Mouse (Mus musculus): Measurements from ENCODE around the gene Pparg. TPM values are rescaled to one million over a fixed set of nuclear protein-coding genes. Genes with fewer than 3 reads are reported as not detected.

The Pparg gene
- polyA plus RNA-seq, 1 experiment = 11.9 TPM

- 53% methylated on average over 16 of the region's 16 CpGs for WGBS
- H3K4me3 ChIP-seq (replicated peaks; ENCODE audit: control insufficient read depth, low read depth, low read length) = no peak overlapping the region
- H3K4me1 ChIP-seq (ENCODE audit: control insufficient read depth, insufficient read depth, low read length) = no peaks in the 10 kb centered on the region
- no peak overlapping the region for H3K27ac ChIP-seq (ENCODE audit: control insufficient read depth, insufficient read depth, low read depth, low read length, poor library complexity)
- no peak for TF ChIP-seq POLR2A (IDR thresholded peaks at IDR 0.05; ENCODE audit: borderline replicate concordance, control insufficient read depth, low read depth, low read length)
- no peak for TF ChIP-seq CTCF (IDR thresholded peaks at IDR 0.05; ENCODE audit: control insufficient read depth, insufficient read depth, low read length)
Measured at GRCm38 (mm10) chr6:115462743-115463337, 102.1 kb downstream of the Pparg start.

DNA sequence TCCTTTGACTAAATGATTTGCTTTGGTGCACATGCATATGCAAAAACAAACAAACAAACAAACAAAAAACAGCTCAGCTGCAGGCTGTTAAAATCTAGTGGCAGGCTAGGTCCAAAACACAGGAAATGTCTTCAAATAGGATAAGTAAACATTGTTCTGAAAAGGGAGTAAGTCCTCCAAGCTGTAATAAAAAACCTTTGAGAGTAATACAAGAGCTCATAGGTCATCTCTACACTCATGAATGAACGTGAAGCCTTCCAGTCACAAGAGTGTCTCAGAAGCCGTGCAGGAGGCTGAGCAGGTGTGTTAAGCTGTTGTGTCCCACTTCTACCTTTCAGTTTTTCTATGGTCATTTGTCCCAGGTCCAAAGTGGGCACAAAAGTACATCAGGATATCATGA, 102.6 kb downstream of the Pparg start:
- TF ChIP-seq CTCF (IDR thresholded peaks at IDR 0.05; ENCODE audit: control insufficient read depth, insufficient read depth, low read length) (no peak), POLR2A (IDR thresholded peaks at IDR 0.05; ENCODE audit: borderline replicate concordance, control insufficient read depth, low read depth, low read length) (no peak)
- WGBS = 79% methylated on average over 2 of the region's 2 CpGs
- Histone ChIP-seq H3K27ac (ENCODE audit: control insufficient read depth, insufficient read depth, low read depth, low read length, poor library complexity) (no peak overlapping the region), H3K4me3 (replicated peaks; ENCODE audit: control insufficient read depth, low read depth, low read length) (no peak overlapping the region), H3K4me1 (ENCODE audit: control insufficient read depth, insufficient read depth, low read length) (no peaks in the 10 kb centered on the region)

GRCm38 (mm10) chr6:115464661-115465060, 103.9 kb downstream of the Pparg start:
- TF ChIP-seq POLR2A (IDR thresholded peaks at IDR 0.05; ENCODE audit: borderline replicate concordance, control insufficient read depth, low read depth, low read length) (no peak), CTCF (IDR thresholded peaks at IDR 0.05; ENCODE audit: control insufficient read depth, insufficient read depth, low read length) (no peak)
- Histone ChIP-seq H3K27ac (ENCODE audit: control insufficient read depth, insufficient read depth, low read depth, low read length, poor library complexity) (no peak overlapping the region), H3K4me1 (ENCODE audit: control insufficient read depth, insufficient read depth, low read length) (no peaks in the 10 kb centered on the region), H3K4me3 (replicated peaks; ENCODE audit: control insufficient read depth, low read depth, low read length) (no peak overlapping the region)
- 21% methylated on average over 3 of the region's 3 CpGs for whole genome bisulfite sequencing

- Histone ChIP-seq H3K27ac (ENCODE audit: control insufficient read depth, insufficient read depth, low read depth, low read length, poor library complexity) (no peak overlapping the region), H3K4me1 (ENCODE audit: control insufficient read depth, insufficient read depth, low read length) (no peaks in the 10 kb centered on the region)
- WGBS = 88% methylated on average over 2 of the region's 2 CpGs
Measured at GRCm38 (mm10) chr6:115465463-115465862, 104.7 kb downstream of the Pparg start.

GRCm38 (mm10) chr6:115465876-115466275, 105.1 kb downstream of the Pparg start:
- 73% methylated on average over 4 of the region's 4 CpGs for WGBS
- Histone ChIP-seq H3K27ac (ENCODE audit: control insufficient read depth, insufficient read depth, low read depth, low read length, poor library complexity) (no peak overlapping the region), H3K4me3 (replicated peaks; ENCODE audit: control insufficient read depth, low read depth, low read length) (no peak overlapping the region), H3K4me1 (ENCODE audit: control insufficient read depth, insufficient read depth, low read length) (no peaks in the 10 kb centered on the region)
- TF ChIP-seq POLR2A (IDR thresholded peaks at IDR 0.05; ENCODE audit: borderline replicate concordance, control insufficient read depth, low read depth, low read length) (no peak), CTCF (IDR thresholded peaks at IDR 0.05; ENCODE audit: control insufficient read depth, insufficient read depth, low read length) (no peak)

More at GRCm38 (mm10) chr6:115465463-115465862, 104.7 kb downstream of the Pparg start:
- no peak overlapping the region for H3K4me3 ChIP-seq (replicated peaks; ENCODE audit: control insufficient read depth, low read depth, low read length)
- TF ChIP-seq POLR2A (IDR thresholded peaks at IDR 0.05; ENCODE audit: borderline replicate concordance, control insufficient read depth, low read depth, low read length) (no peak), CTCF (IDR thresholded peaks at IDR 0.05; ENCODE audit: control insufficient read depth, insufficient read depth, low read length) (no peak)

DNA sequence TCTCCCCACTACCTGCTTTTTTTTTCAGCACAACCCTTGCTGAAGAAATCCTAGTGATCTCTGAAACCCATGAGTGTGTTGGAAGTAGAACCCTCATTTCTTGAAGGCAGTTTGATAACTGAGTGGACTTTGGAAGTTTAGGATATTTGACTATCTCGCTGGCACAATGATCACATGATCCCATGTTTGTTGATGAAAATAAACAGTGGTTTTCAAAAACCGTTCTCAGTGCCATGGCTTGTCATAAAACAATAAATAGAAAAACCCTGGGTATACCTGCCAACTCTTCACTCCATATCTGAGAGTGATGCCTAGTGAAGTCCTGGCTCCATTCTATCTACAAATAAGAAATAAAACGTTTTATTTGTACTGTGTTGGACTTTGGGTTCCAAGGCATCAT, 105.8 kb downstream of the Pparg start:
- H3K27ac ChIP-seq (ENCODE audit: control insufficient read depth, insufficient read depth, low read depth, low read length, poor library complexity) = no peak overlapping the region
- H3K4me1 ChIP-seq (ENCODE audit: control insufficient read depth, insufficient read depth, low read length) = no peaks in the 10 kb centered on the region
- no peak overlapping the region for H3K4me3 ChIP-seq (replicated peaks; ENCODE audit: control insufficient read depth, low read depth, low read length)
- WGBS = 66% methylated on average over 3 of the region's 3 CpGs
- TF ChIP-seq POLR2A (IDR thresholded peaks at IDR 0.05; ENCODE audit: borderline replicate concordance, control insufficient read depth, low read depth, low read length) (no peak), CTCF (IDR thresholded peaks at IDR 0.05; ENCODE audit: control insufficient read depth, insufficient read depth, low read length) (no peak)

GRCm38 (mm10) chr6:115469666-115470581, 109.2 kb downstream of the Pparg start:
- H3K4me3 ChIP-seq (replicated peaks; ENCODE audit: control insufficient read depth, low read depth, low read length) = no peak overlapping the region
- no peak overlapping the region for H3K27ac ChIP-seq (ENCODE audit: control insufficient read depth, insufficient read depth, low read depth, low read length, poor library complexity)
- 50% methylated on average over 3 of the region's 3 CpGs for WGBS
- TF ChIP-seq CTCF (IDR thresholded peaks at IDR 0.05; ENCODE audit: control insufficient read depth, insufficient read depth, low read length) = no peak
- H3K4me1 ChIP-seq (ENCODE audit: control insufficient read depth, insufficient read depth, low read length) = no peaks in the 10 kb centered on the region

DNA sequence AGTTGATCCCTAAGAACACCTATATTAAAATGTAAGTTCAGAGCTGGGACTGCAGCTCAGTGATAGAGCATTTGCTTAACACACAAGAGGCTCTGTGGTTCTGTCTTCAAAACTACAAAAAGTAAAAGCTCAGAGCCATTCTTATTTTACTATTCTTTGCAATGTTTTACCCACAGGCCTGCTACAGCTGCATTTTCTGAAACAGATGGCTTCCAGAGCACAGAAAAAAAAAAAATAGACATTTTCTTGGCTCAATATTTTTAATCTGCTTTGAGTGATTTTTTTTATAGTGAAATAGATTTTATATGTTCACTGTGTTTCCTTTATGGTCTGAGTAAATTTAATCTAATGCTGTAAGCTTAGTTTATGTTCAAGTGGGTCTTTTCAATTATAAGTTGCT, 111.2 kb downstream of the Pparg start:
- H3K27ac ChIP-seq (ENCODE audit: control insufficient read depth, insufficient read depth, low read depth, low read length, poor library complexity) = no peak overlapping the region
- TF ChIP-seq CTCF (IDR thresholded peaks at IDR 0.05; ENCODE audit: control insufficient read depth, insufficient read depth, low read length) (no peak), POLR2A (IDR thresholded peaks at IDR 0.05; ENCODE audit: borderline replicate concordance, control insufficient read depth, low read depth, low read length) (no peak)
- no peak overlapping the region for H3K4me3 ChIP-seq (replicated peaks; ENCODE audit: control insufficient read depth, low read depth, low read length)
- H3K4me1 ChIP-seq (ENCODE audit: control insufficient read depth, insufficient read depth, low read length) = no peaks in the 10 kb centered on the region

Data from bone marrow, adult 2 months (tissue).